Mouse (Mus musculus) olfactory bulb, adult 2 months (tissue): ENCODE measurements around the gene Crtap.

Experiments used
- CTCF ChIP-seq: fragments of 200-500 bp; IDR thresholded peaks from 2 replicates; pipeline ENCODE4 v1.5.1; 2012; ENCODE audit warnings: low read depth, mild to moderate bottlenecking, low read length, moderate library complexity; ENCODE audit not compliant: insufficient read depth
- POLR2A ChIP-seq: fragments of 200-500 bp; IDR thresholded peaks from 2 replicates; pipeline ENCODE4 v1.6.1; 2012; ENCODE audit warnings: mild to moderate bottlenecking, low read depth, low read length, moderate library complexity; ENCODE audit not compliant: insufficient read depth

DNA sequence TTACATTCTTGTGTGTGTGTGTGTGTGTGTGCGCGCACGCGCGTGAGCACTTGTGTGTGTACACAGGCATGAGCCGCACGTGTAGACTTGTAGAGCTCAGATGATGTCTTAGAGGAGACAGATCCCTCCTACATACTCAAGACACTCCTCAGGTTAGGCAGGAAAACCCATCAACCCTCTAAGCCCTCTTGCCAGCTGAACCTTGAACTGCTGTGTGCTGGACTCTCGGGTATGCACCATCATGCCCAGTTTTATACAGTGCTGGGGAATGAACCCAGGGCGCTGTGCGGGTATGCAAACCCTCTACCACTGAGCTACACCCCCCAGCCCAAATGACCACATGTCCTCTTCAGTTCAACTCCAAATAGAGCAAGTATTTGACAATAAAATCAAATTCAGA, 5.3 kb downstream of the Crtap start:
- TF ChIP-seq CTCF: no peak
- no peak for TF ChIP-seq POLR2A
